Comparison of ENCODE assay signal across 15 mouse cellular contexts in the genomic region with DNA sequence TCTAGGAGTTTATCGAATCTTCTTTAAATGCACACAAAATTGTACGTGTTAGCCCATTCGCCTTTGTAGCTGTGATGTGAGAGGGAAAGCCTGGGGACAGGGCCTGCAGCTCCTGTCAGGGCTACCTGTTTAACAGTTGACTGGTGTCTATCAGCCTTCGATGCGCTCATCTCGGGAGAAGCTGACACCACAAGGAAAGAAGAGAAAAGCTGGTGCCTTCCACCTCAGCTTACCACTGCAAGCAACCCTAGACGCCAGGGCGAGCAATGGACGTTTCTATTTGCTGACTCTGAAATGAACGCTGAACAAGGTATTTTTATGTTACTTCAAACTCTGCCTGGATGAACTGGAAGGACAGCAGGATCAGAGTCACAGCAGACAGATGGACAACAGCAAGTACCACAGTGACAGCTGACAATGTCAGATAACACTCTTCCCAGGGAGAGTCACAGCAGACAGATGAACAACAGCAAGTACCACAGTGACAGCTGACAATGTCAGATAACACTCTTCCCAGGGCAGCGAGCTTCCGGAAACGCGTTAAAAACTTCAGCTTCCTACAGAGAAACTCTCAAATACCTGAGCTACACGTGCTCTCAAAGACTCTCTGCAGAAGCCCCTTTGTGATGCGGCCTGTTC. TPM values are rescaled to one million over a fixed set of nuclear protein-coding genes. Genes with fewer than 3 reads are reported as not detected.
DNase-seq lines count a peak whose midpoint lies in the region; ATAC-seq and TF ChIP-seq lines count a peak whose summit lies in the region.
"Had no signal": no experiment of that assay in that cellular context is flagged by ENCODE, and none has a peak within 500 bp of the region (broad histone marks: within the 10 kb centered on the region; RNA-seq: fewer than 3 reads in every experiment).

No protein-coding gene starts in this region.

- no peak for ATAC-seq in limb, embryonic 12.5 days (ENCODE audit: insufficient number of reproducible peaks, insufficient read depth, low FRiP score, low TSS enrichment, low read depth)
- peak; percentile 70; the same call in 1 of the 2 replicates for ATAC-seq in intestine, embryonic 15.5 days
- peak; percentile 98 for ATAC-seq in megakaryocyte progenitor cell, adult 5-6 weeks (replicated peaks; ENCODE audit: poor library complexity)
- ATAC-seq in midbrain, embryonic 14.5 days (ENCODE audit: low FRiP score, low TSS enrichment) = no peak

- no peaks in the 10 kb centered on the region for H3K4me1 ChIP-seq in limb, embryonic 12.5 days (replicated peaks)
- no peaks in the 10 kb centered on the region for H3K4me1 ChIP-seq in limb, embryonic 10.5 days
- 0 out of 2 replicates have a peak, but pooled peaks cover 3% of the 10 kb centered on the region for H3K4me1 ChIP-seq in intestine, embryonic 15.5 days (replicated peaks)
- H3K4me1 ChIP-seq in cerebellum, adult 2 months (ENCODE audit: control insufficient read depth, insufficient read depth, low read length) = no peaks in the 10 kb centered on the region
- no peaks in the 10 kb centered on the region for H3K4me1 ChIP-seq in midbrain, embryonic 14.5 days (ENCODE audit: control insufficient read depth, insufficient read depth, low read length)
- H3K4me1 ChIP-seq: embryonic facial prominence, embryonic 12.5 days had no signal

- H3K27ac ChIP-seq in limb, embryonic 12.5 days = 0 out of 2 replicates have a peak overlapping the region, but pooled peaks have one; percentile 17
- H3K27ac ChIP-seq in limb, embryonic 10.5 days = no peak overlapping the region
- no peak overlapping the region for H3K27ac ChIP-seq in intestine, embryonic 15.5 days
- H3K27ac ChIP-seq in cerebellum, adult 2 months (ENCODE audit: insufficient read depth, low read length) = no peak overlapping the region
- H3K27ac ChIP-seq in midbrain, embryonic 14.5 days (replicated peaks; ENCODE audit: low read depth, low read length) = no peak overlapping the region
- H3K27ac ChIP-seq: embryonic facial prominence, embryonic 12.5 days; left cerebral cortex, adult 2 months had no signal

- no peak for TF ChIP-seq CTCF in cerebellum, adult 2 months (IDR thresholded peaks at IDR 0.05; ENCODE audit: borderline replicate concordance, insufficient read depth, low read depth, low read length)

- WGBS in limb, embryonic 12.5 days = 91% methylated on average over 16 of the region's 16 CpGs
- 90% methylated on average over 16 of the region's 16 CpGs for WGBS in limb, embryonic 10.5 days
- 79% methylated on average over 16 of the region's 16 CpGs for WGBS in intestine, embryonic 15.5 days
- WGBS in cerebellum, adult 2 months = 91% methylated on average over 16 of the region's 16 CpGs
- WGBS in midbrain, embryonic 14.5 days = 93% methylated on average over 16 of the region's 16 CpGs

- no peak overlapping the region for H3K9ac ChIP-seq in limb, embryonic 12.5 days (replicated peaks)
- H3K9ac ChIP-seq in intestine, embryonic 15.5 days = no peak overlapping the region
- no peak overlapping the region for H3K9ac ChIP-seq in midbrain, embryonic 14.5 days (replicated peaks; ENCODE audit: low read length)
- H3K9ac ChIP-seq: embryonic facial prominence, embryonic 12.5 days had no signal

- no peak for TF ChIP-seq POLR2A in cerebellum, adult 2 months (IDR thresholded peaks at IDR 0.05; ENCODE audit: borderline replicate concordance, insufficient read depth, low read length)

- peaks cover 36% of the 10 kb centered on the region for H3K36me3 ChIP-seq in limb, embryonic 12.5 days
- H3K36me3 ChIP-seq in limb, embryonic 10.5 days = peaks cover 59% of the 10 kb centered on the region
- H3K36me3 ChIP-seq in intestine, embryonic 15.5 days = peaks cover 3% of the 10 kb centered on the region; the same call in 1 of the 2 replicates
- peaks cover 23% of the 10 kb centered on the region for H3K36me3 ChIP-seq in midbrain, embryonic 14.5 days (ENCODE audit: control insufficient read depth, insufficient read depth, low read length)

- H3K27me3 ChIP-seq in limb, embryonic 12.5 days = no peaks in the 10 kb centered on the region
- no peaks in the 10 kb centered on the region for H3K27me3 ChIP-seq in limb, embryonic 10.5 days (ENCODE audit: low read depth, poor library complexity, severe bottlenecking)
- H3K27me3 ChIP-seq in intestine, embryonic 15.5 days (replicated peaks) = no peaks in the 10 kb centered on the region
- H3K27me3 ChIP-seq in cerebellum, adult 2 months (ENCODE audit: control insufficient read depth, insufficient read depth, low read length) = no peaks in the 10 kb centered on the region
- no peaks in the 10 kb centered on the region for H3K27me3 ChIP-seq in midbrain, embryonic 14.5 days (ENCODE audit: control insufficient read depth, insufficient read depth, low read length)
- H3K27me3 ChIP-seq: embryonic facial prominence, embryonic 12.5 days had no signal

- H3K4me2 ChIP-seq in limb, embryonic 12.5 days = no peak overlapping the region
- H3K4me2 ChIP-seq in intestine, embryonic 15.5 days (replicated peaks) = no peak overlapping the region
- H3K4me2 ChIP-seq in midbrain, embryonic 14.5 days (ENCODE audit: low read length) = no peak overlapping the region
- H3K4me2 ChIP-seq: embryonic facial prominence, embryonic 12.5 days had no signal

- peak; percentile 80 for DNase-seq in heart, adult 11 months
- DNase-seq in heart, adult 9 months (ENCODE audit: low spot score in 2 of 2) = no peak
- DNase-seq in limb, embryonic 10.5 days (ENCODE audit: low spot score) = no peak
- DNase-seq in cerebellum, adult 2 months = no peak
- DNase-seq in midbrain, embryonic 14.5 days = no peak
- DNase-seq: adrenal gland, postnatal 14 days; cerebellum, adult 18-20 months; kidney, adult 11 months; lung, postnatal 10 days; thymus, postnatal 14 days had no signal

- H3K9me3 ChIP-seq in limb, embryonic 12.5 days = no peaks in the 10 kb centered on the region
- no peaks in the 10 kb centered on the region for H3K9me3 ChIP-seq in limb, embryonic 10.5 days (replicated peaks)
- no peaks in the 10 kb centered on the region for H3K9me3 ChIP-seq in intestine, embryonic 15.5 days
- no peaks in the 10 kb centered on the region for H3K9me3 ChIP-seq in midbrain, embryonic 14.5 days (ENCODE audit: control insufficient read depth, low read length)
- H3K9me3 ChIP-seq: embryonic facial prominence, embryonic 12.5 days had no signal

- no peak overlapping the region for H3K4me3 ChIP-seq in limb, embryonic 12.5 days (replicated peaks)
- no peak overlapping the region for H3K4me3 ChIP-seq in limb, embryonic 10.5 days
- no peak overlapping the region for H3K4me3 ChIP-seq in intestine, embryonic 15.5 days (replicated peaks)
- no peak overlapping the region for H3K4me3 ChIP-seq in cerebellum, adult 2 months (replicated peaks; ENCODE audit: insufficient read depth, low read depth, low read length)
- no peak overlapping the region for H3K4me3 ChIP-seq in midbrain, embryonic 14.5 days (replicated peaks; ENCODE audit: low read depth, low read length)
- H3K4me3 ChIP-seq: embryonic facial prominence, embryonic 12.5 days; left cerebral cortex, adult 2 months had no signal

RNA-seq across cellular contexts. Expression of a gene that starts 14.1 kb away (rescaled TPM):
- 58.1 and 59.1 TPM in 2 replicates for polyA plus RNA-seq in limb, embryonic 12.5 days (2016; fragmentation: Nextera tagmentation; extraction: Ambion mirVana)
- polyA plus RNA-seq in limb, embryonic 10.5 days (2016; fragmentation: Nextera tagmentation; extraction: Ambion mirVana) = 60.2 and 61.1 TPM in 2 replicates
- 56.7 and 57.0 TPM in 2 replicates for polyA plus RNA-seq in intestine, embryonic 15.5 days (2015; fragmentation: Nextera tagmentation; extraction: Ambion mirVana)
- total RNA-seq in megakaryocyte progenitor cell, adult 5-6 weeks (2015) = 42.0 and 53.0 TPM in 2 replicates
- total RNA-seq in megakaryocyte progenitor cell, adult 5-6 weeks (2017) = 76.3 and 91.4 TPM in 2 replicates
- 39.6 and 40.3 TPM in 2 replicates for polyA plus RNA-seq in cerebellum, adult 2 months (2012; rRNA removed)
- 36.4 and 51.4 TPM in 2 replicates for polyA plus RNA-seq in midbrain, embryonic 14.5 days (2014; fragmentation: Nextera tagmentation; extraction: Ambion mirVana)

Comparison
In these comparisons a context has a peak if more than half of its experiments do, and no peak if none do; other contexts are left out.
1. ATAC-seq: peak in intestine, embryonic 15.5 days (single experiment) and megakaryocyte progenitor cell, adult 5-6 weeks (single experiment); none in limb, embryonic 12.5 days (single experiment) and midbrain, embryonic 14.5 days (single experiment).